Mouse (Mus musculus) C2C12 (cell line): ENCODE data around the gene Dst.

ENCODE experiments used
- CEBPB ChIP-seq: IDR thresholded peaks from one replicate; pipeline ENCODE4 v1.6.1; 2011; ENCODE audit warnings: low read depth, mild to moderate bottlenecking, control low read depth, moderate library complexity
- CTCF ChIP-seq: IDR thresholded peaks from one replicate; pipeline ENCODE4 v1.5.1; 2011; ENCODE audit not compliant: control insufficient read depth, insufficient read depth, insufficient read length
- FOSL1 ChIP-seq: IDR thresholded peaks from one replicate; pipeline ENCODE4 v1.8.0; 2011; ENCODE audit warnings: mild to moderate bottlenecking, low read length; ENCODE audit not compliant: poor library complexity, insufficient read depth, severe bottlenecking
- MAX ChIP-seq: IDR thresholded peaks from one replicate; pipeline ENCODE4 v1.6.1; 2011; ENCODE audit warnings: mild to moderate bottlenecking, control low read depth
- MYOD1 ChIP-seq: IDR thresholded peaks from one replicate; pipeline ENCODE4 v1.6.1; 2011; ENCODE audit warnings: low read depth; ENCODE audit not compliant: control insufficient read depth, insufficient read length
- MYOG ChIP-seq: IDR thresholded peaks from one replicate; pipeline ENCODE4 v1.6.1; 2011; ENCODE audit not compliant: control insufficient read depth, insufficient read length; ENCODE audit errors: extremely low read depth
- USF1 ChIP-seq: IDR thresholded peaks from one replicate; pipeline ENCODE4 v1.6.1; 2011; ENCODE audit warnings: low read depth, mild to moderate bottlenecking, control low read depth, moderate library complexity

GRCm38 (mm10) chr1:33996105-33996887 lies 88.3 kb downstream of the Dst start:
- TF ChIP-seq CTCF: no peak
- TF ChIP-seq USF1: no peak
- no peak for TF ChIP-seq MYOD1
- no peak for TF ChIP-seq MAX
- no peak for TF ChIP-seq CEBPB
- TF ChIP-seq FOSL1: no peak
- TF ChIP-seq MYOG: no peak
